Mouse (Mus musculus): Measurements from ENCODE around the gene Adcy9.
"Not testable (repeated sequence)": the region's sequence is repeated elsewhere in the genome, so short reads cannot be mapped to it uniquely, and the experiment has no call there.

Adcy9 gene

GRCm38 (mm10) chr16:4267857-4268666 lies 152.2 kb downstream of the Adcy9 start:
- DNase-seq, result peak; percentile 63

- DNase-seq, result no peak
Measured at GRCm38 (mm10) chr16:4267453-4267852, 152.8 kb downstream of the Adcy9 start.

- no peak for DNase-seq
Measured at GRCm38 (mm10) chr16:4265351-4265750, 154.9 kb downstream of the Adcy9 start.

- DNase-seq, result no peak
Measured at GRCm38 (mm10) chr16:4263486-4263885, 156.8 kb downstream of the Adcy9 start.

- DNase-seq, result no peak
Measured at GRCm38 (mm10) chr16:4257546-4257945, 162.8 kb downstream of the Adcy9 start.

- no peak for DNase-seq
Measured at GRCm38 (mm10) chr16:4248791-4249190, 171.5 kb downstream of the Adcy9 start.

- not testable (repeated sequence) for DNase-seq
Measured at GRCm38 (mm10) chr16:4245241-4245640, 175.1 kb downstream of the Adcy9 start.

All from thymus, postnatal 25 days (tissue).